Mouse (Mus musculus): ENCODE data around the gene Sh3bgrl2.

GRCm38 (mm10) chr9:83582748-83583147, 34.6 kb downstream of the Sh3bgrl2 start:
- TF ChIP-seq CTCF (conservative IDR thresholded peaks at IDR 0.05; ENCODE audit: insufficient read depth, insufficient read length, low read depth, low read length) (no peak), POLR2A (IDR thresholded peaks at IDR 0.05; ENCODE audit: low read depth, low read length) (no peak)
